Mouse (Mus musculus) heart, postnatal 10 days (tissue): ENCODE results near the gene C2cd4d. TPM values are rescaled to one million over a fixed set of nuclear protein-coding genes. Genes with fewer than 3 reads are reported as not detected.

Experiments
- DNase-seq, 2 experiments: peaks; one replicate each; pipeline ENCODE4 v3.0.0; 2021
- intact Hi-C: fragments of 180-260 bp; cut with DNase I; formaldehyde crosslinking; loops from one replicate; pipeline ENCODE4 v1.15.1; 2025
- total RNA-seq, 2 experiments: library from RNA; stranded (reverse); gene quantifications; 2 replicates each; pipeline ENCODE4 v1.2.3; 2021

Gene C2cd4d
- total RNA-seq, result under 1 TPM in 1 of 2 experiments, not detected in 1; 0.20 TPM

DNA sequence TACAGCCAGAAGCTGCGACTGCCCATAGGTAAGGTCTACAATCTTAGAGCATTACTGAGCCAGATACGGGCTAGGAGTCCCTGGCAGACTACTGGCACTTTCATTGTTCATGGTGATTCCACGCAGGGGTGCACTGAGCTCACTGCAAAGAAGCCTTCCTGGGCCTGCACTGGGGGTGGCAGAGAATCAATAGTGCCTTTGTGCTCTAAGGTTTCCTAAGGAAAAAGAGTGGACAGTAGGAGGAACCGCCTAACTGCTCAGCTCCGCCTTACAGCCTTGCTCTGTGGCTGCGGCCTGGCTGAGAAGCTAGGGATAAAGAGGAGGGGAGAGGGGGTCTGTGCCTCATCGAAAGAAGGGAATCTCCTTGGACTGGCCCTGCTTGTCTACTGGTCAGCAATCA is at the start of gene C2cd4d:
C2cd4d (plus strand) TSS at position 301 of the 400 bp plus-strand sequence.
- intact Hi-C loops, result no loop called here
- no peak for DNase-seq

- DNase-seq, result no peak
- intact Hi-C loops, result no loop called here
These were observed 33.6 kb upstream of the C2cd4d start for GRCm38 (mm10) chr3:94328681-94329080.

- intact Hi-C loops, result no loop called here
These were observed 27.8 kb upstream of the C2cd4d start for GRCm38 (mm10) chr3:94334442-94334841.

GRCm38 (mm10) chr3:94338522-94338921 is 23.7 kb upstream of the C2cd4d start:
- intact Hi-C loops, result no loop called here
- DNase-seq, result no peak

More at GRCm38 (mm10) chr3:94334442-94334841, 27.8 kb upstream of the C2cd4d start:
- DNase-seq, result no peak

GRCm38 (mm10) chr3:94341959-94342422 is 20.2 kb upstream of the C2cd4d start, which contains the start of gene Them5:
Them5 (plus strand) TSS chr3:94342099.
- peak; percentile 8 to 13 for DNase-seq

GRCm38 (mm10) chr3:94342552-94342951 is 19.7 kb upstream of the C2cd4d start:
- no peak for DNase-seq
- intact Hi-C loops, result no loop called here

More at GRCm38 (mm10) chr3:94341959-94342422, 20.2 kb upstream of the C2cd4d start, which contains the start of gene Them5:
- intact Hi-C loops, result no loop called here

DNA sequence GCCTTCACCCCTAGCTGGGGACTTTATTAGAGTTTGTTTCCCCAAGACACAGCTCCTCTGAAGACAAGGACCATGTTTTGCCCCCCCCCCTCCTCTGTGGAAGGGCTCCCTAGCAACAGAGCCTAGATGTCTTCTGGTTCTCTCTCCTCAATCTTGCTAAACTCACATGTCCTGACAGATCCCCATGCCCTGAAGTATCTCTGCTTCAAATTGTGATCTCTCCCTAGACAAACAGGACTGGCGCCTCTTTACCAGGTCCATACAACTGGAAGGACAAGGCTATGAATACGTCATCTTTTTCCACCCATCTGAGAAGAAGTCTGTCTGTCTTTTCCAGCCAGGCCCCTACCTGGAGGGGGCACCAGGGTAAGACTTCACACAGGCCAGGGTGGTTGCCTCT is 18.1 kb upstream of the C2cd4d start:
- intact Hi-C loops, result no loop called here
- DNase-seq, result no peak

GRCm38 (mm10) chr3:94344897-94345296 is 17.3 kb upstream of the C2cd4d start:
- intact Hi-C loops, result no loop called here
- no peak for DNase-seq

GRCm38 (mm10) chr3:94348146-94348545 is 14.1 kb upstream of the C2cd4d start:
- intact Hi-C loops, result no loop called here
- DNase-seq, result no peak

GRCm38 (mm10) chr3:94360812-94361211 is 1.4 kb upstream of the C2cd4d start:
- intact Hi-C loops, result no loop called here
- DNase-seq, result no peak

DNA sequence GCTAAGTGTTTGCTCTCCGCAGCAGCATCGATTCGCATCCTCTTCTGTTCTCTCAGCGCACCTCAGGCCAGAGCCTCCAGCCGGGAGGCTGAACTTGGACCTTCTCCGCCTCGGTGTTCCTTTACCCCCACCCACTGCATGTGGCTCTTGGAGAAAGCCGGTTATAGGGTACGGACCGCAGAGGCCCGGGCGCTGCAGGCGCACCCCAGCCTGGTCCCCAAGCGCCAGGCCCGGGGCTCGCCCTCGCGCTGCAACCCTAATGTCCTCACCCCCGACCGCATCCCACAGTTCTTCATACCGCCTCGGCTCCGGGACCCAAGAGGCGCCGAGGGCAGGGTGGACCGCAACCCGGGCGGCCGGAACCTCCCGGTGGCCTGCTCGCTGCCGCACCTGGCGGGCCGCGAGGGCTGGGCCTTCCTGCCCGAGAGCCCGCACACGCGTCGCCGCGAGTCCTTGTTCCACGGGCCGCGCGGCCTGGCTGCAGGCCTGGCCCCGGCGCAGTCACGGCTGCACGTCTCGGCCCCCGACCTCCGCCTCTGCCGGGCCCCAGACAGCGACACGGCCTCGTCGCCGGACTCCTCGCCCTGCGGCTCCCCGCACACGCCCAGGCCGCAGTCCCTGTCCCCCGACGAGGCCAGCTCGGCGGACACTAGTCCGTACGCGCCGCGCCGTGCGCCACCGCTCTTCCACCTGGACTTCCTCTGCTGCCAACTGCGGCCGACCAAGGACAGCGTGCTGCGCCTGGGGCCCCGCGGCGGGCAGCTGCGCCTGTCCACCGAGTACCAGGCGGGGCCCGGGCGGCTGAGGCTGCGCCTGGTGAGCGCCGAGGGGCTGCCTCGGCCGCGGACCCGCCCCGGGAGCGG is 1.3 kb downstream of the C2cd4d start:
- intact Hi-C loops, result no loop called here
- DNase-seq, result peak; percentile 50 to 59

GRCm38 (mm10) chr3:94364154-94364526 is 1.9 kb downstream of the C2cd4d start:
- intact Hi-C loops, result no loop called here
- DNase-seq, result peak in 1 of 2 experiments; percentile 13

DNA sequence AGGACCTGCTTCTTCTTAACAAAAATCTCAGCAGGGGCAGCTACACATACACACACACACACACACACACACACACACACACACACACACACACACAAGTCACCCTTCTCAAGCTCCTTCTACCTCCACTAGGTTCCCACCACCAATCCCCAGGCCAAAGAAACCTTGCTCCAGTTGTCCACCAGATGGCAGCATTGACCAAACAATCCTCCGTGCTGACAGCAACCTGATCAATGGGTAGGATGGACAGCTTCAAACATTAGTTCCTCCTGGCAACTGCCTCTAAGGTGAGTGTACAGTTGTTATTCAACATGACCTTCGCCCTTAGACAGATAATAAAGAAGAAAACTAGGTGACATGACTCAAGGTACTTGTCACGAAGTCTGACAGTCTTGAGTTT is 4.5 kb downstream of the C2cd4d start:
- DNase-seq, result peak; percentile 79 to 88
- intact Hi-C loops, result loop anchor here (1.0 to 2.0 kb wide), 2 partner anchors 136 to 236 kb away; no protein-coding TSS in a partner anchor

DNA sequence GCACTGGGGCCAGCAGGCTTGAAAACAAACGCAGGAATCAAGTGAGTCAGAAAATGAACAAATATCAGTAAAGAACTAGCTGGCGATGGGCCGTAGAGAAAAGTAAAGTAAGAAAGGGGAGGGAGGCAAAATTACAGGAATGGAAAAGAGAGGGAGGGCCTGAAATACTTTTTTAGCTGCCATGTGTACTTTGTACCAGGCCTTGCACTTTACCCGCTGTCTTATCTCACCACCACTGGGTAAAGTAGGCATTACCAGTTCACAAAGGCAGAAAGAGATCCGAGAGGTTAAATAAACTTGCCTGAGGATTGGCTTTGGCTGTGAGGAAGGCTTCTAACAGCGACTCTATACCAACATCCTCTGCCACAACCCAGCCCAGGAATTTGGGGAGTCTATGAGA is 5.3 kb downstream of the C2cd4d start:
- DNase-seq, result no peak
- intact Hi-C loops, result loop anchor here (2.0 kb wide), 1 partner anchor 135 kb away; no protein-coding TSS in a partner anchor

DNA sequence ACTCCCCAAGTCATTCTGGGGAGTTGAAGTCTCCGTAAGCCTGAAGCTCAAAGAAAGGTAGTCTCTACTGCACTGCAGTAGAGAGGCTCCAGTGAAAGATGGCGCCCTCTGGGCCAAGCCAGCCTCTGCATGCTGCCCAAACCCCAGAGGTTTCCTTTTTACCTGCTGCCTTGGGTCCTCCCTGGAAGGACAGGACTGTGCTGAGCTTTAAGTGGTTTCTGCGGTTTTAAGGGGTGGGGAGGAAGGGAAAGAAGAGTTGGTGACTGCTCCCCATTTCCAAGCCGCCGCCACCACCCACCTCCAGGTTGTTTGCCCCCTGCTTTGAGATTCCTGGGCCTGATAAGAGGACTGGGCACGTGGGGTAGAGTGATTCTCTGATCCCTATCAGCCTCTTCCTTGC is 6.4 kb downstream of the C2cd4d start:
- intact Hi-C loops, result no loop called here
- no peak for DNase-seq

DNA sequence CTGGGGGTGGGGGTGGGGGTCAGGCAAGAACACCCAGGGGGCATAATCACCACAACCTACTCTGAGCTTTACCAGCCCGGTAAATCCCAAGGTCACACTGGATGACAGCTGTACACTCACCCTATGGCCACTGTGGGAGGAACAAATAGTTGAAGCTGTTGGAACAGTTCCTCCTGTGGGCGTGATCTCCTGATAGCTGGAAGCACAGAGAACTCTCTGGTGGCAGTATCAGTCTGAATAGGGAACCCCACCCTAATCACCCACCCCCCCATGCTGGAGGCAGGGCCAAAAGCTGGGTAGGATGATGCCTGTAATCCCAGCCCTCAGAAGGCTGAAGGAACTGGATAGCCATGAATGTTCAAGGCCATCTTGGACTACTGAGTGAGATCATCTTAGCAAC is 7.5 kb downstream of the C2cd4d start:
- intact Hi-C loops, result no loop called here
- DNase-seq, result no peak

- intact Hi-C loops, result no loop called here
- DNase-seq, result peak; percentile 87 to 88
These were observed 9.4 kb downstream of the C2cd4d start for GRCm38 (mm10) chr3:94371637-94372036.

GRCm38 (mm10) chr3:94372038-94372437 is 9.8 kb downstream of the C2cd4d start:
- intact Hi-C loops, result no loop called here
- no peak for DNase-seq

GRCm38 (mm10) chr3:94372641-94373040 is 10.4 kb downstream of the C2cd4d start, which contains the start of gene Rorc:
Rorc (plus strand) TSS chr3:94372794.
- DNase-seq, result peak; percentile 68 to 72
- intact Hi-C loops, result no loop called here

GRCm38 (mm10) chr3:94373090-94373489 is 10.9 kb downstream of the C2cd4d start:
- DNase-seq, result no peak
- intact Hi-C loops, result no loop called here

DNA sequence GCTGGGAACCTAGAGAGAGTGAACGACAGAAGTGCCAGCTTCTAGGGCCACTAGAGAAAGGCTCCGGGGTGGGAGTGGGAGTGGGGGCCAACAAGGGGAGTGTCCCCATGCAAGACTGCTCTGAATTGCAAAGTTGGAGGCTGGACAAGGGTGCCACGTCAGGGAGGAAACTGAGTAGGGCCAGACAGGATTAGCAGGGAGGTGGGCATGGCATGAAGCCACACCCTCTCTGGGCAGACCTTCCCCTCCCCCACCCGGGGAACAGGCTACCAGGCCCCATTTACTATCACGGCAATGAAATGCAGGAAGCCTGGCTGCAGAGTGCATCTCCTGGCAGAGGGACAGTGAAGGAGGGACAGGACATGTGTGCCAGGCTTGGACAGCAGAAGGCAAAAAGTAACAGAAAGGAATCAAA is 11.4 kb downstream of the C2cd4d start:
- DNase-seq, result peak; percentile 37 to 43
- intact Hi-C loops, result loop anchor here (2.0 kb wide), 1 partner anchor 65 kb away; no protein-coding TSS in a partner anchor

DNA sequence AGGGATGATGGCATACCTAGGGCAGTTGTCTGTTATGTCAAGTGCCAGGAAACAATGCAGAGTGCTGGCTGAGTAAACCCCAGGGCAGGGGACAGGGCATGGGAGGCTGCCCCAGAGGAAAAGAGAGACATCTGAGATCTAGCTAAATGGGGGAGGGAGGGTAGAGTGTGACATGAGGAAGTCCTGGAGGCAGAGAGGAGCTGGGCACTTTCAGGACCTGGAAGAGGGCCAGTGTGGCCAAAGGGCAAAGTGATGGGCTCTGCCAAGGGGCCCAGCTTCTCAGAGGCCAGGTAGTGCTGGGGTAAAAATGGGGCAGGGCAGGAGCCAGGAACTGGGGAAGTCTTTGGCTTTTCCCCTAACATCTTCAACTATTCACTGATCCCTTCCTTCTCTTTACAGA is 12.4 kb downstream of the C2cd4d start:
- no peak for DNase-seq
- intact Hi-C loops, result loop anchor here (2.0 kb wide), 1 partner anchor 64 kb away; no protein-coding TSS in a partner anchor
